ENCODE assay signal across 8 mouse cellular contexts in the genomic region with DNA sequence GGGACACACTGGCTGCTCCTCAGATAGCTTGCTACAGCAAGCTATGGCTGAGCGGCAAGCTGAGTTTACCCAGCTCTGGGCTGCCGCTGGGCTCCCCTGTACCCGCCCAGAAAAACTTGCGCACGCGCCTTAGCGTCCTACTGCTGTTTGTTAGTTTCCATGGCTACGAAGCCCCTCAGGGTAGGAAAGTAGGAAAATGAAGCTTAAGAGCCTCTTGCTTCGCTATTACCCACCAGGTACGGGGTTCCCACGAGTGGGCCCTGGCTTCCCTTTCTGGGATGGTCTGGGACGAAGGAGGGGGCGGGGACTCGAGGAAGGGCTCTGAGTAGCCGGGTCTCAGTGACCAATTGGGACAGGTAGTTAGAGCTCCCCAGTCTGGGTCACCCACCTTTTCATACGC. TPM values are rescaled to one million over a fixed set of nuclear protein-coding genes. Genes with fewer than 3 reads are reported as not detected.
DNase-seq lines count a peak whose midpoint lies in the region; ATAC-seq and TF ChIP-seq lines count a peak whose summit lies in the region.

A gene (plus strand): TSS at position 150 of the 400 bp plus-strand sequence.

- no peak within 1 kb of the TSS for H3K27ac ChIP-seq in embryonic facial prominence, embryonic 14.5 days (replicated peaks; ENCODE audit: low read depth, low read length)
- no peak within 1 kb of the TSS for H3K27ac ChIP-seq in heart, embryonic 16.5 days (ENCODE audit: low read length)
- H3K27ac ChIP-seq in kidney, postnatal 0 days = no peak within 1 kb of the TSS
- H3K27ac ChIP-seq in liver, embryonic 13.5 days = no peak within 1 kb of the TSS
- H3K27ac ChIP-seq in neural tube, embryonic 14.5 days (ENCODE audit: low read depth, low read length) = no peak within 1 kb of the TSS

- H3K9ac ChIP-seq in embryonic facial prominence, embryonic 14.5 days (ENCODE audit: low read depth, low read length) = peak within 1 kb of the TSS; percentile 58
- peak within 1 kb of the TSS; percentile 77 for H3K9ac ChIP-seq in heart, embryonic 16.5 days (ENCODE audit: low read length)
- H3K9ac ChIP-seq in kidney, postnatal 0 days (ENCODE audit: low read depth, low read length) = 0 out of 2 replicates have a peak within 1 kb of the TSS, but pooled peaks have one; percentile 44
- no peak within 1 kb of the TSS for H3K9ac ChIP-seq in liver, embryonic 13.5 days
- 0 out of 2 replicates have a peak within 1 kb of the TSS, but pooled peaks have one; percentile 1 for H3K9ac ChIP-seq in neural tube, embryonic 14.5 days (replicated peaks; ENCODE audit: low read depth, low read length)

- TF ChIP-seq CTCF in kidney, postnatal 0 days (IDR thresholded peaks at IDR 0.05; ENCODE audit: low read depth) = no peak

- no peaks in the 10 kb centered on the region for H3K36me3 ChIP-seq in embryonic facial prominence, embryonic 14.5 days (ENCODE audit: control insufficient read depth, insufficient read depth, low read length)
- no peaks in the 10 kb centered on the region for H3K36me3 ChIP-seq in heart, embryonic 16.5 days (ENCODE audit: control insufficient read depth, insufficient read depth)
- H3K36me3 ChIP-seq in kidney, postnatal 0 days (ENCODE audit: insufficient read depth, low read length) = no peaks in the 10 kb centered on the region
- H3K36me3 ChIP-seq in liver, embryonic 13.5 days = no peaks in the 10 kb centered on the region
- H3K36me3 ChIP-seq in neural tube, embryonic 14.5 days (ENCODE audit: control insufficient read depth, insufficient read depth, low read length) = no peaks in the 10 kb centered on the region

- H3K4me2 ChIP-seq in embryonic facial prominence, embryonic 14.5 days (ENCODE audit: low read depth, low read length) = peak within 1 kb of the TSS; percentile 60
- peak within 1 kb of the TSS; percentile 91 for H3K4me2 ChIP-seq in heart, embryonic 16.5 days (ENCODE audit: low read depth, low read length)
- H3K4me2 ChIP-seq in kidney, postnatal 0 days (ENCODE audit: low read length) = peak within 1 kb of the TSS; percentile 78
- H3K4me2 ChIP-seq in liver, embryonic 13.5 days = peak within 1 kb of the TSS; percentile 58
- H3K4me2 ChIP-seq in neural tube, embryonic 14.5 days (ENCODE audit: low read depth, low read length) = peak within 1 kb of the TSS; percentile 43

- ATAC-seq in embryonic facial prominence, embryonic 14.5 days (ENCODE audit: low read depth) = peak; percentile 96
- ATAC-seq in heart, embryonic 16.5 days (replicated peaks; ENCODE audit: extremely low read depth, insufficient read depth, low FRiP score) = peak; percentile 84
- ATAC-seq in kidney, postnatal 0 days (replicated peaks; ENCODE audit: low FRiP score, low read depth) = peak; percentile 91
- no peak; the same call in 1 of the 2 replicates for ATAC-seq in liver, embryonic 13.5 days (ENCODE audit: low read depth)
- peak; percentile 99 for ATAC-seq in neural tube, embryonic 14.5 days (ENCODE audit: low read depth)

- H3K27me3 ChIP-seq in embryonic facial prominence, embryonic 14.5 days (replicated peaks; ENCODE audit: control insufficient read depth, insufficient read depth, low read length) = no peaks in the 10 kb centered on the region
- no peaks in the 10 kb centered on the region for H3K27me3 ChIP-seq in heart, embryonic 16.5 days (ENCODE audit: control insufficient read depth, insufficient read depth, low read length)
- H3K27me3 ChIP-seq in kidney, postnatal 0 days (ENCODE audit: insufficient read depth, low read length) = no peaks in the 10 kb centered on the region
- no peaks in the 10 kb centered on the region for H3K27me3 ChIP-seq in liver, embryonic 13.5 days
- H3K27me3 ChIP-seq in neural tube, embryonic 14.5 days (ENCODE audit: control insufficient read depth, insufficient read depth, low read length) = no peaks in the 10 kb centered on the region

- 1% methylated on average over 15 of the region's 16 CpGs for WGBS in embryonic facial prominence, embryonic 14.5 days
- 2% methylated on average over 16 of the region's 16 CpGs for WGBS in heart, embryonic 16.5 days
- 4% methylated on average over 16 of the region's 16 CpGs for WGBS in kidney, postnatal 0 days
- 1% methylated on average over 16 of the region's 16 CpGs for WGBS in liver, embryonic 13.5 days (ENCODE audit: insufficient replicate concordance)
- WGBS in neural tube, embryonic 14.5 days = 2% methylated on average over 16 of the region's 16 CpGs

- H3K9me3 ChIP-seq in embryonic facial prominence, embryonic 14.5 days (ENCODE audit: control insufficient read depth, low read length) = no peaks in the 10 kb centered on the region
- no peaks in the 10 kb centered on the region for H3K9me3 ChIP-seq in heart, embryonic 16.5 days (replicated peaks; ENCODE audit: control insufficient read depth, low read length)
- H3K9me3 ChIP-seq in kidney, postnatal 0 days (replicated peaks; ENCODE audit: low read length) = no peaks in the 10 kb centered on the region
- H3K9me3 ChIP-seq in liver, embryonic 13.5 days (replicated peaks) = no peaks in the 10 kb centered on the region
- H3K9me3 ChIP-seq in neural tube, embryonic 14.5 days (ENCODE audit: control insufficient read depth, low read length) = no peaks in the 10 kb centered on the region

- H3K4me3 ChIP-seq in embryonic facial prominence, embryonic 14.5 days (ENCODE audit: low read depth, low read length) = peak within 1 kb of the TSS; percentile 51
- H3K4me3 ChIP-seq in heart, embryonic 16.5 days (ENCODE audit: low read length) = peak within 1 kb of the TSS; percentile 83
- H3K4me3 ChIP-seq in kidney, postnatal 0 days (replicated peaks; ENCODE audit: low read depth, low read length) = peak within 1 kb of the TSS; percentile 62
- peak within 1 kb of the TSS; percentile 52 for H3K4me3 ChIP-seq in liver, embryonic 13.5 days (replicated peaks)
- peak within 1 kb of the TSS; percentile 28 for H3K4me3 ChIP-seq in neural tube, embryonic 14.5 days (ENCODE audit: low read depth, low read length)

- DNase-seq in thymus, postnatal 4 days = peak; percentile 14
- DNase-seq in thymus, postnatal 10 days (ENCODE audit: low spot score in 2 of 2) = no peak
- DNase-seq in embryonic facial prominence, embryonic 14.5 days (ENCODE audit: low spot score) = peak; percentile 93
- peak; percentile 89 for DNase-seq in kidney, postnatal 0 days (ENCODE audit: low spot score)
- DNase-seq in liver, embryonic 13.5 days = peak; percentile 7
- peak; percentile 58 for DNase-seq in yolk sac, embryonic 10.5 days (ENCODE audit: low spot score)

- no peaks in the 10 kb centered on the region for H3K4me1 ChIP-seq in embryonic facial prominence, embryonic 14.5 days (ENCODE audit: control insufficient read depth, insufficient read depth, low read length)
- no peaks in the 10 kb centered on the region for H3K4me1 ChIP-seq in heart, embryonic 16.5 days (ENCODE audit: control insufficient read depth, insufficient read depth, low read length)
- no peaks in the 10 kb centered on the region for H3K4me1 ChIP-seq in kidney, postnatal 0 days (replicated peaks; ENCODE audit: insufficient read depth, low read length)
- no peaks in the 10 kb centered on the region for H3K4me1 ChIP-seq in liver, embryonic 13.5 days (replicated peaks)
- no peaks in the 10 kb centered on the region for H3K4me1 ChIP-seq in neural tube, embryonic 14.5 days (ENCODE audit: control insufficient read depth, insufficient read depth, low read length)

RNA-seq across cellular contexts. Expression of the gene that starts here (rescaled TPM):
- polyA plus RNA-seq in embryonic facial prominence, embryonic 14.5 days (2014; fragmentation: Nextera tagmentation; extraction: Ambion mirVana) = 0.48 and 0.78 TPM in 2 replicates
- polyA plus RNA-seq in heart, embryonic 16.5 days (2015; fragmentation: Nextera tagmentation; extraction: Ambion mirVana) = 0.25 and 0.41 TPM in 2 replicates
- 0.38 and 0.55 TPM in 2 replicates for polyA plus RNA-seq in kidney, postnatal 0 days (2015; fragmentation: Nextera tagmentation; extraction: Ambion mirVana)
- polyA plus RNA-seq in liver, embryonic 13.5 days (2015; fragmentation: Nextera tagmentation; extraction: Ambion mirVana) = not detected in 2 replicates
- polyA plus RNA-seq in neural tube, embryonic 14.5 days (2014; fragmentation: Nextera tagmentation; extraction: Ambion mirVana) = 0.73 and 1.6 TPM in 2 replicates

Comparison
In these comparisons a context has a peak if more than half of its experiments do, and no peak if none do; other contexts are left out.
1. DNase-seq: peak in thymus, postnatal 4 days (single experiment) and yolk sac, embryonic 10.5 days (single experiment); none in thymus, postnatal 10 days (0 of 2).
2. Peak in DNase-seq, ATAC-seq, H3K4me3 ChIP-seq, H3K9ac ChIP-seq and H3K4me2 ChIP-seq in embryonic facial prominence, embryonic 14.5 days; RNA of the gene not detected or under 1 TPM.
3. Peak in ATAC-seq, H3K4me3 ChIP-seq, H3K9ac ChIP-seq and H3K4me2 ChIP-seq in heart, embryonic 16.5 days; RNA of the gene not detected or under 1 TPM.
4. Peak in DNase-seq, ATAC-seq, H3K4me3 ChIP-seq, H3K9ac ChIP-seq and H3K4me2 ChIP-seq in kidney, postnatal 0 days; RNA of the gene not detected or under 1 TPM.
5. Peak in DNase-seq, H3K4me3 ChIP-seq and H3K4me2 ChIP-seq in liver, embryonic 13.5 days; RNA of the gene not detected or under 1 TPM.
6. H3K4me3 ChIP-seq: peak in every context shown above with its lines; median percentile 83 in heart, embryonic 16.5 days; 62 in kidney, postnatal 0 days; 52 in liver, embryonic 13.5 days; 51 in embryonic facial prominence, embryonic 14.5 days; 28 in neural tube, embryonic 14.5 days.
7. Peak in every context shown above with its lines, with median percentiles within 50 percentile points of each other: H3K4me2 ChIP-seq.